Mouse (Mus musculus) liver, postnatal 0 days (tissue): ENCODE measurements around the gene Timm23.

Experiments used
- CTCF ChIP-seq: sonication (generic); IDR thresholded peaks from 2 replicates; pipeline ENCODE4 v1.5.1; 2016; ENCODE audit warnings: antibody characterized with exemption, low read depth
- EP300 ChIP-seq: IDR thresholded peaks from 2 replicates; pipeline ENCODE4 v1.6.1; 2016; ENCODE audit warnings: antibody characterized with exemption, low read depth, mild to moderate bottlenecking

GRCm38 (mm10) chr14:32161090-32161885, 40.4 kb downstream of the Timm23 start:
- TF ChIP-seq EP300 (peak; percentile 75), CTCF (no peak)
